Mouse (Mus musculus): ENCODE measurements around the gene Trp53i11. TPM values are rescaled to one million over a fixed set of nuclear protein-coding genes. Genes with fewer than 3 reads are reported as not detected.

Trp53i11 gene
- polyA plus RNA-seq, 1 experiment: 51.6 TPM

- H3K27me3 ChIP-seq (ENCODE audit: control insufficient read depth, insufficient read depth, low read length): no peaks in the 10 kb centered on the region
- TF ChIP-seq CTCF (IDR thresholded peaks at IDR 0.05; ENCODE audit: control insufficient read depth, insufficient read depth, insufficient replicate concordance, low read depth, low read length) (no peak), POLR2A (IDR thresholded peaks at IDR 0.05; ENCODE audit: control insufficient read depth, low read depth, low read length) (no peak)
- no peak overlapping the region for H3K27ac ChIP-seq (ENCODE audit: control insufficient read depth, insufficient read depth, low read depth, low read length)
- no peak overlapping the region for H3K4me3 ChIP-seq (ENCODE audit: control insufficient read depth, low read depth, low read length)
- H3K36me3 ChIP-seq (ENCODE audit: control insufficient read depth, insufficient read depth, low read length): no peaks in the 10 kb centered on the region
- peaks cover 4% of the 10 kb centered on the region for H3K4me1 ChIP-seq (ENCODE audit: control insufficient read depth, insufficient read depth, low read length)
Observed at GRCm38 (mm10) chr2:93163317-93163716, 24.0 kb upstream of the Trp53i11 start.

- no peak overlapping the region for H3K27ac ChIP-seq (ENCODE audit: control insufficient read depth, insufficient read depth, low read depth, low read length)
- no peaks in the 10 kb centered on the region for H3K36me3 ChIP-seq (ENCODE audit: control insufficient read depth, insufficient read depth, low read length)
- H3K4me3 ChIP-seq (ENCODE audit: control insufficient read depth, low read depth, low read length): no peak overlapping the region
- no peaks in the 10 kb centered on the region for H3K27me3 ChIP-seq (ENCODE audit: control insufficient read depth, insufficient read depth, low read length)
- no peak for TF ChIP-seq POLR2A (IDR thresholded peaks at IDR 0.05; ENCODE audit: control insufficient read depth, low read depth, low read length)
- no peak for TF ChIP-seq CTCF (IDR thresholded peaks at IDR 0.05; ENCODE audit: control insufficient read depth, insufficient read depth, insufficient replicate concordance, low read depth, low read length)
- peaks cover 4% of the 10 kb centered on the region for H3K4me1 ChIP-seq (ENCODE audit: control insufficient read depth, insufficient read depth, low read length)
Observed at GRCm38 (mm10) chr2:93163750-93164335, 23.5 kb upstream of the Trp53i11 start.

- Histone ChIP-seq H3K36me3 (ENCODE audit: control insufficient read depth, insufficient read depth, low read length) (no peaks in the 10 kb centered on the region), H3K27ac (ENCODE audit: control insufficient read depth, insufficient read depth, low read depth, low read length) (no peak overlapping the region), H3K4me3 (ENCODE audit: control insufficient read depth, low read depth, low read length) (no peak overlapping the region), H3K4me1 (ENCODE audit: control insufficient read depth, insufficient read depth, low read length) (peaks cover 4% of the 10 kb centered on the region), H3K27me3 (ENCODE audit: control insufficient read depth, insufficient read depth, low read length) (no peaks in the 10 kb centered on the region)
- no peak for TF ChIP-seq POLR2A (IDR thresholded peaks at IDR 0.05; ENCODE audit: control insufficient read depth, low read depth, low read length)
- no peak for TF ChIP-seq CTCF (IDR thresholded peaks at IDR 0.05; ENCODE audit: control insufficient read depth, insufficient read depth, insufficient replicate concordance, low read depth, low read length)
Observed at GRCm38 (mm10) chr2:93166295-93166694, 21.1 kb upstream of the Trp53i11 start.

- TF ChIP-seq POLR2A (IDR thresholded peaks at IDR 0.05; ENCODE audit: control insufficient read depth, low read depth, low read length) (no peak), CTCF (IDR thresholded peaks at IDR 0.05; ENCODE audit: control insufficient read depth, insufficient read depth, insufficient replicate concordance, low read depth, low read length) (no peak)
- Histone ChIP-seq H3K27ac (ENCODE audit: control insufficient read depth, insufficient read depth, low read depth, low read length) (no peak overlapping the region), H3K4me1 (ENCODE audit: control insufficient read depth, insufficient read depth, low read length) (peaks cover 4% of the 10 kb centered on the region), H3K36me3 (ENCODE audit: control insufficient read depth, insufficient read depth, low read length) (no peaks in the 10 kb centered on the region), H3K4me3 (ENCODE audit: control insufficient read depth, low read depth, low read length) (no peak overlapping the region), H3K27me3 (ENCODE audit: control insufficient read depth, insufficient read depth, low read length) (no peaks in the 10 kb centered on the region)
Observed at GRCm38 (mm10) chr2:93166734-93167406, 20.5 kb upstream of the Trp53i11 start.

- Histone ChIP-seq H3K27ac (ENCODE audit: control insufficient read depth, insufficient read depth, low read depth, low read length) (no peak overlapping the region), H3K36me3 (ENCODE audit: control insufficient read depth, insufficient read depth, low read length) (no peaks in the 10 kb centered on the region), H3K4me3 (ENCODE audit: control insufficient read depth, low read depth, low read length) (no peak overlapping the region), H3K4me1 (ENCODE audit: control insufficient read depth, insufficient read depth, low read length) (no peaks in the 10 kb centered on the region), H3K27me3 (ENCODE audit: control insufficient read depth, insufficient read depth, low read length) (no peaks in the 10 kb centered on the region)
- no peak for TF ChIP-seq POLR2A (IDR thresholded peaks at IDR 0.05; ENCODE audit: control insufficient read depth, low read depth, low read length)
- TF ChIP-seq CTCF (IDR thresholded peaks at IDR 0.05; ENCODE audit: control insufficient read depth, insufficient read depth, insufficient replicate concordance, low read depth, low read length): no peak
Observed at GRCm38 (mm10) chr2:93170156-93170844, 17.0 kb upstream of the Trp53i11 start.

- H3K4me1 ChIP-seq (ENCODE audit: control insufficient read depth, insufficient read depth, low read length): no peaks in the 10 kb centered on the region
Observed at GRCm38 (mm10) chr2:93170845-93171200, 16.5 kb upstream of the Trp53i11 start.

GRCm38 (mm10) chr2:93171929-93172328 lies 15.4 kb upstream of the Trp53i11 start:
- Histone ChIP-seq H3K4me3 (ENCODE audit: control insufficient read depth, low read depth, low read length) (no peak overlapping the region), H3K36me3 (ENCODE audit: control insufficient read depth, insufficient read depth, low read length) (no peaks in the 10 kb centered on the region), H3K27ac (ENCODE audit: control insufficient read depth, insufficient read depth, low read depth, low read length) (no peak overlapping the region), H3K4me1 (ENCODE audit: control insufficient read depth, insufficient read depth, low read length) (peaks cover 5% of the 10 kb centered on the region), H3K27me3 (ENCODE audit: control insufficient read depth, insufficient read depth, low read length) (no peaks in the 10 kb centered on the region)
- no peak for TF ChIP-seq CTCF (IDR thresholded peaks at IDR 0.05; ENCODE audit: control insufficient read depth, insufficient read depth, insufficient replicate concordance, low read depth, low read length)
- TF ChIP-seq POLR2A (IDR thresholded peaks at IDR 0.05; ENCODE audit: control insufficient read depth, low read depth, low read length): no peak

More at GRCm38 (mm10) chr2:93170845-93171200, 16.5 kb upstream of the Trp53i11 start:
- Histone ChIP-seq H3K27ac (ENCODE audit: control insufficient read depth, insufficient read depth, low read depth, low read length) (no peak overlapping the region), H3K36me3 (ENCODE audit: control insufficient read depth, insufficient read depth, low read length) (no peaks in the 10 kb centered on the region), H3K27me3 (ENCODE audit: control insufficient read depth, insufficient read depth, low read length) (no peaks in the 10 kb centered on the region), H3K4me3 (ENCODE audit: control insufficient read depth, low read depth, low read length) (no peak overlapping the region)
- TF ChIP-seq POLR2A (IDR thresholded peaks at IDR 0.05; ENCODE audit: control insufficient read depth, low read depth, low read length): no peak
- TF ChIP-seq CTCF (IDR thresholded peaks at IDR 0.05; ENCODE audit: control insufficient read depth, insufficient read depth, insufficient replicate concordance, low read depth, low read length): no peak

All from testis, adult 2 months (tissue).